Mouse (Mus musculus): ENCODE measurements around the gene Smyd1.

Gene Smyd1

DNA sequence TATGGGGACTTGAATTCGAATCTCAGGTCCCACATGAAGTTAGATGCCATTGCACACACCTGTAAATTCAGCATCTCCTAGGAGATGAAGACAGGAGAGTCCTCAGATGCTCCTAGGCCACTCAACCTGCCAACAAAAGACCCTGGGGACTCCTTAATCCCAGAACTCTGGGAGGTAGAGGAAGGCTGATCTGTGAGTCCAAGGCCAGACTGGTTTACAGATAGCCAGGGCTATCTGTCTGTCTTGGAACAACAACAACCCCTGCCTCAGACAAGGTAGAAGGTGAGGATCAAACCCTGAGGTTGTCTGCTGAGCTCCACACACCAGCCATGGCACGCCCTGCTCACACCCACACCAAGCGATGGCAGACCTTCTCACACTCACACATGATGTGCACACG lies 62.9 kb downstream of the Smyd1 start:
- no peak for DNase-seq (ENCODE audit: low spot score)

DNA sequence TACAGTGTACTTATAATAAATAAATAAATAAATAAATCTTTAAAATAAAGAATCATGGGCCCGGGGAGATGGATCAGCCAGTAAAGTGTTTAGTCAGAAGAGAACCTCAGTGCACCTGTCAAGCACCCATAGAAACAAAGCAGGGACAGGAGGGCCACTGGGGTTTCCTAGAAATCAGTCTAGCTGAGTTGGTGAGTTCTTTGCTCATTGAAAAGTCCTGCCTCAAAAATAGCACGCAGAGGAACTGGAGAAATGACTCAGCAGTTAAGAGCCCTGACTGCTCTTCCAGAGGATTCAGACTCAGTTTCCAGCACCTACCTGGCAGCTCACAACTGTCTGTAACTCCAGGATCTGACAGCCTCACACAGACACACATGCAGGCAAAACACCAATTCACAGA lies 63.5 kb downstream of the Smyd1 start:
- DNase-seq (ENCODE audit: low spot score) = no peak

DNA sequence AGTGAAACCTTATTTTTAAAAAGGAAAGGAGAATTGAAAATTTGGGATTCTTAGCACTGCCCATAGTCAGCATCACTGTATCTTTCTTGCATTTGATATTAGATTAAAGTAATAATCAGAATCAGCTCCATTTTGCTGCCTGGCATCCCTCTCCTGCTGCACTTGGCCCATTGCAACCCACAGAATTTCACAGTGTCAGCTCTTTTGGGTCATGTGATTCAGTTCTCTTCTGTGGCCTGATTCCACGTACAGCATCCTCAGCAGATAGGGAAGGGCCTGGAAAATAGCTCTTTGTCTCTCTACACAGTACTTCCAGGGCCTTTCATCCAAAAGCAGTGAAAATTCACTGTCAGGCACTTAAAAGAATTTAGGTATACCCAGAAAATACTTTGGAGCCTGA lies 64.7 kb downstream of the Smyd1 start:
- DNase-seq (ENCODE audit: low spot score) = no peak

DNA sequence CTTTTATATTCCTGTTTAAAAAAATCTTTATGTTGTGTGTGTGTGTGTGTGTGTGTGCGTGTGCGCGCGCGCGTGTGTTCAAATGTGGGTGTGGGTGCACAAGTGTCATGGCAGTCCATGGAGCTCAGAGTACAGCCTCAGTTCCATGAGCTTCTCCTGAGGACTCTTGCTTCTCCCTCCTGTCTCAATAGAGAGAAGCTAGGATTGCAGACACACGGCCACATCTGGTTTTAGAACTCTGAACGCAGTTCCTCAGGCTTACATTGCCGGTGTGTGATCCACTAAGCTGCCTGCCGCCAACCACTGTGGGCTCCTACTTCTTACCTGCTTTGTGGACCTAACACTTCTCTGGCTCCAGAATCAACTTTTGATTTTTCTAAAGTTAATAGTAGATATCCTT lies 65.9 kb downstream of the Smyd1 start:
- no peak for DNase-seq (ENCODE audit: low spot score)

DNA sequence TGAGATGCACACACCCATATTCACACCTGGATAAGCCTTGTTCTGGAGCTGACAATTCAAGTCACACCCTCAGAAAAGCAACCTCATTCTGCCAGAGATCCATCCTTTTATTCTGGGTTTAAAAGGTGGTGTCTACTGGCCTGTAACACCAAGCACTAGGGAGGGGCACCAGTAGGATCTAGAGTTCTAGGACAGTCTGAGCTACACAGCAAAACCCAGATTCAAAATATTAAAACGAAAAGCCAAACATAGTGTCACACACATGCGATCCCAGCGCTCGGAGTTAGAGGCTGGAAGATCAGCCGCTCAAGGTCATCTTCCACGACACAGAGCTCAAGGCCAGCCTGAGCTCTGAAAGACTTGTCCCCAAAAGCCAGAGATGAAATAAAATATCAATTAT lies 67.6 kb downstream of the Smyd1 start:
- no peak for DNase-seq (ENCODE audit: low spot score)

DNA sequence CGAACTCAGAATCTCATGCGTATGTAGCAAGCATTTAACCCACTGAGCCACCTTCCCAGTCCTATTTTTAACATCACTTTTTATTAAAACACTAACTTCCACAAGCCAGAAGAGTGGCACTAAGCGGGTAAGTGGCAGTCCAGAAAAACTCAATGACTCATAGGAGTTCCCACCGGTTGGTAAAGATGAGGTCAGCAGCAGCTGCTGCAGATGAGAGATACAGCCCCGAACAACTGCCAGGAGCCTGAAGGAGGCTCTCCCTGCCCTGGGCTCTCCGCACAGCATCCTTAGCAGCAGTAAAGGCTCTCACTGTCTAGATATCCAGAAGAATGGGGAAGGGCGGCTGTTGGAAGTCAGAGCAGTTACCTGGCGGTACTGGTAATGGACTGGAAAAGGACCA lies 71.1 kb downstream of the Smyd1 start:
- DNase-seq (ENCODE audit: low spot score) = no peak

DNA sequence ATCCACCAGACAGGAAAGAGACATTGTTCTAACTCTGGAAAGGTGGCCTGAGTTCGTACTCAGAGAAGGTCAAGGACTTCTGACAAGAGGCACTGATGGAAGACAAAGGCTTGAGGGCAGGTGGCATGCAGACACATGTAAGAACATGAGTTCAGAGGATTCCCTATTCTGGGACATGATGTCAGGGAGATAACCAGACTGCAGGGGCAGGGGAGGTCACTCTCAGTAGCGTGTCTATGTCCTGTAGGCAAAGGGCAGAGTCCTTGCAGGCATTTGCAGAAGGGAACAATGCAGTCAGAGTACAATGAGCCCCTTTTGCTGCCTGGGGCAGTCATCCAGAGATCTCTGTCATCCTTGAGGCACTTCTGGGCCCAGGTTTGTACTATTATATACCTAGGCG lies 72.4 kb downstream of the Smyd1 start:
- no peak for DNase-seq (ENCODE audit: low spot score)

DNA sequence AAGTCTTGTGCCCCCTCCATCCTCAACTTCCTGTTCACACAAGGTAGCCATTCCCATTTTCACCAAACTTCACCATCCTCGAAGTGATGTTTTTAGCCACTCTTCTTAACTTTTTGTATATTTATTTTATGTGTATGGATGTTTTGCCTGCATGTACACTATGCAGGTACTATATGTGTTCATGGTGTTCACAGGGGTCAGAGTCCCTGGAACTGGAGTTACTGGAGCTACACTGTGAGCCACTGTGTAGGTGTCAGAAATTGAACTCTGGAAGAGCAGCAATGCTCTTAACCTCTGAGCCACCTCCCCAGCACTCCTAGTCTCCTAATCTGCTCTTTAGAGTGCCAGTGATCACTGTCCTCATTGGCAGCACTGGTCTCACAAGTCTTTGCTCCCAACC lies 73.6 kb downstream of the Smyd1 start:
- DNase-seq (ENCODE audit: low spot score) = no peak

DNA sequence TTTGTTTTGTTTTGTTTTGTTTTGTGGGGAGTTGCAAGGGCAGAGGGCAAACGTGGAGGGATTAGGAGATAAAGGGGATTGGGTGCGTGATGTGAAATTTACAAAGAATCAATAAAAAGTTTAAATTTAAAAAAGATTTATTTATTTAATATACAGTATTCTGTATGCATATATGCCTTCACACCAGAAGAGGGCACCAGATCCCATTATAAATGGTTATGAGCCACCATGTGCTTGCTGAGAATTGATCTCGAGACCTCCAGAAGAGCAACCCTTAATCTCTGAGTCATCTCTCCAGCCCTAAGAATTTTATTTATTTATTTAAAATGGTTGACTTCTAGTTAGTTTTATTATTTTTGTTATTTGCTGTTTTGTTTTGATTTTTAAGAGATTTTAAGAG lies 78.8 kb downstream of the Smyd1 start:
- DNase-seq (ENCODE audit: low spot score) = no peak

DNA sequence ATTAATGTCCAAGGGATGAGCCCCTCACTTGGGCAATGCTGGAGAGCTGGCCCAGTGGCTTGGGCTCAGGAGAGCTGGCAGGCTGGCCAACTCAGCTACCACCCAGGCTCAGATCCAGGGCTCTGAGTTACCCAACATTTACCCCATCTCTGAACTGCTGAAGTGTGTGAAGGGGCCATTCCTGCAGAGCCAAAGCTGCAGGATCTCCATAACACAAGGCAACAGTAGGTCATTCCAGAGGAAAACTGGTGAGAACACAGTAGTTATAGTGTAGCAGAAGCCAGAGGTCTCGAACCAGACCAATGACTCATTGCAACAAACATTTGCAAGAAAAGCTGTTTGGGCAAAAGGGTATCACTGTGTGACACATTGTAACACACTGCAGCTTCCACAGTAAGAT lies 79.2 kb downstream of the Smyd1 start:
- DNase-seq (ENCODE audit: low spot score) = no peak

DNA sequence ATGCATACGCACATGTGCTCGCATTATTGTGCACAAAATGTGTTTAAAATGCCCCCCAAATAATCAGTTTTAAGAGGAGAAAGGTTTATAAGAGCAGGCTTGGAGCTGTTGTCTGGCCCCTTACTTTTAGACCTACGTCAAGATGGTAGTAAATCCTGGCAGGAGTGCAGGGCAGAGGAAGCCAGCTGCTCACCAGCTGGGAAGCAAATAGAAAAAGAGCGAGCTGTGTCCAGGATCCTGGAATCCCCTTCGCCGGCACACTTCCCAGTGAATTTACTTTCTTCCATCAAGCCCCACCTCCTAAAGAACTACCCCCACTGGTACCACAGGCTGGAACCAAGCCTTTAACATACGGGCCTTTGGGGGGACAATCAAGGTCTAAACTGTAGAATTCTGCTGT lies 81.2 kb downstream of the Smyd1 start:
- no peak for DNase-seq (ENCODE audit: low spot score)

DNA sequence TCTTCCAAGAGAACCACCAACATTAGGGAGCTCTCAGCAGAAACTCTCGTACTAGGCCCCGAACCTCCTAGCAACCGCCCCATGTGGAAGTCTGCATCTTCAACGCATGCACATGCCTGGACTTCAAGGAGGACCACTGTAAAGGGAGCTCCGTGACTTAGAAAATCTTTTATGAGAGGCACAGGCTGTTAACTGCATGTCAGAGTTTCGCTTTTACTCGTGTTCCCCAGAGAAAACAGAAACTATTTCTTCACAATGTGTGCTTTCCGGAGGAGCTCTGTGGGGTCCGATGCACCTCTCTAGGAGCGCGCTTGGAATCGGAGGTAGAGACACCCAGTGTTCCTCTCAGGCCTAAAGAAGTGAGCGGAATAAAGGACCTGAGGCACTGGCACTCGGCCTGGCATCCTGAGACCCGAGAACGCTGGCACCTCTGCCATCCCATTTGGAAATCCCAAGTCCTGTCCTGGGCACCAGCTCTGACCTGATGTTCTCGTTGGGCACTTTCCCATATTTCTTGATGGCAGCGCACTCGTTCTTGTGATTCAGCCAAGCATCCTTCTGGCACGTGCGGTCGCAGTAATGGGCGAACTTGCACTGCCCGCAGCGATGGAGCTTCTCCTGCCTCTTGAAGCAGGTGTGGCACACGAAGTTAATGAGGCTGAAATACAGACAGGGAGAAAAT lies 82.8 kb downstream of the Smyd1 start:
- DNase-seq (ENCODE audit: low spot score) = no peak

DNA sequence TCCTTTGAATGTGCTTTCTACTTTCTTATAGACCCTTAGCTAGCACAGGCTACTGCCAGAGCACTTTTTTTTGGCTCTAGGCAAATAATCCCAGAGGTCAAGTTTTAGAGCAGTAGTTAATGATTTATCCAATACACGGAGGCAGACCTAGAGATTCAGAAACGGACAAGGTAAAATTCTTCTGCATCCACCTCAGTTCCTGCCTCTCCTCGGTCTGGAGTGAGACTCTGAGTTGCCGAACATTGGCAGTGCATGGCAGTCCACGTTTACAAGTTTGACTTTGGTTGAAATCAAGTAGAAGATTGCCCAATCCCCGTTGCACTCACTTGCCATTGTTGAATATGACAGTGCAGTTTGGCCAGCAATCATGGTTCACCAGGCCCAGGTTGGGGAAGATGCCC lies 85.0 kb downstream of the Smyd1 start:
- DNase-seq (ENCODE audit: low spot score) = no peak

DNA sequence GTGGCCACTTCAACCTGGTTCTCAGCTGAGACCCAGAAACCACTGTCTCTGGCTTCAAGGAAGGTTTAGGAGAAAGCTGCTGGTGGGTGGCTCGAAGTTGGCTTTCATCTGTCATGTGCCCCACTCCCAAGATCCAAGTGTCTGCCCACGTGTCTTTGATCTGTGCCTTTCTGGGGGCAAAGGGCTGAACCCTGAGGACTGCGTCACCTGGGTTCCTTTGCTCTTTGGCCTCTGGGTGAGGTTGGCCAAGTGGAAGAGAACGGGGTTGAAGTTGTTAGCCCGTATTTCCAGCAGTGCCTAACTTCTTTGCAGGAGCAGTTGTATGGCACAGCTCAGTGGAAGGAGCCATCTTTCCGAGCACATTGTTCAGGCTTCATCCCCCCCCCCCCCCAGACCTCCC lies 85.5 kb downstream of the Smyd1 start:
- no peak for DNase-seq (ENCODE audit: low spot score)

DNA sequence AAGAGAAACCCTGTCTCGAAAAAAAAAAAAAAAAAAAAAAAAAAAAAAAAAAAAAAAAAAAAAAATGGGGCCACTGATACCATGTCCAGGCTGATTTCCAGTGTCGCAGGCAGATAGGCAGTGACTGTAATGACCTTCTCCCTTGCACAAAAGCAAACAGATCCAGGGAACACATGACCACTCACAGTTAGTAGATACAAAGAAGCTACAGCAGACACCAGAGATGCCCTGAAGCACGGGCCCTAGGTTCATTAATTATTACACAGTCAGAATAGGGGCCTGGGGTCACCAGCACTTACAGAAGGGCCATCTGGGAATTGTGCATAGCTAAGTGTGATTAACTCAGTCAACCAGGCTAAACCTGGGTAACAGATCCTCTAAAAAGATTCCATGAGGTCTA lies 86.1 kb downstream of the Smyd1 start:
- no peak for DNase-seq (ENCODE audit: low spot score)

DNA sequence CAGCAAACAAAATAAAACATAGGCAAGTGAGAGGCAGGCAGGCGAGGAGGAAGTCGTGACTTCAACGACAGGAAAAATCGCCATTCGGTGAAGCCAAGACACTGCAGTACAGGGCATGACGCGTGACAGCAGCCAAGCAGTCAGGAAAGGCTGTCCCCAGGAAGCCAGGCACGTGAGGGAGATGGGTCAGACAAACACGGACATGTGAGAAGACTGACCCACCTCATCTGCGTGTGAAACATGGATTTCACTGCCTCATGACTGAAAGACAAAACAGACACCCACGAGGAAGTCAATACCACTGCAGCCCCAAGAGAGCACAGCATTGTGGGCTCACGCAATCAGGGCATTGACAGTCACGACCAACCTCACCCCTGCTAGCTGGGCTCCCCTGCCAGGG lies 86.9 kb downstream of the Smyd1 start:
- no peak for DNase-seq (ENCODE audit: low spot score)

DNA sequence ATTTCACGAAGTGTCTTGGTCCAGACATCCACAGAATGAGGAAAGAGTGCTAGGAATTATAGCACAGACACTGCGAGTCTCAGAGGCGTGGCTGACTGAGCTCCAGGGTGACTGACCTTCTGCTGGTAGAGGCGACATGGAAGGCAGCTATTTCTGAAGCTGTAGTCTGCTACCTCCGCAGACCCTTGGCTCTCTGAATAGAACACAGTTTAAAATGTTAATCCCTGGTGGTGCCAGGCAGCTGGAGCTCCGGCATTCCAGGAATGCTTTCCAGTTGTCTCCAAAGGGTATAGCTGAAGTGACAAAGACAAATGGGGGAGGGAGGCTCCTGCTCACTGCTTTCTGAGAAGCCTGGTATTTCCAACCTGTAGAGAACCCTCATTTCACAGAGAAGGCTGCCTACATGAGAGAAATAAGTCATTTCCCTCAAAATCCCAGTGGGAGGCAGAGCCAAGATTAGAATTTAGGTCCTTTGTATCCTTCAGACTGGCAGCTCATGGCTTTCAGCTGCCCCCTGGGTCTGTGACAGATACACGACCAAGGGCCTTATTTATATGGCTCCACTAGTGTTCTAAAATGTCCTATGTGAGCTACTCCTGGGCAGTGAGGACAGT lies 94.8 kb downstream of the Smyd1 start:
- DNase-seq (ENCODE audit: low spot score) = no peak

DNA sequence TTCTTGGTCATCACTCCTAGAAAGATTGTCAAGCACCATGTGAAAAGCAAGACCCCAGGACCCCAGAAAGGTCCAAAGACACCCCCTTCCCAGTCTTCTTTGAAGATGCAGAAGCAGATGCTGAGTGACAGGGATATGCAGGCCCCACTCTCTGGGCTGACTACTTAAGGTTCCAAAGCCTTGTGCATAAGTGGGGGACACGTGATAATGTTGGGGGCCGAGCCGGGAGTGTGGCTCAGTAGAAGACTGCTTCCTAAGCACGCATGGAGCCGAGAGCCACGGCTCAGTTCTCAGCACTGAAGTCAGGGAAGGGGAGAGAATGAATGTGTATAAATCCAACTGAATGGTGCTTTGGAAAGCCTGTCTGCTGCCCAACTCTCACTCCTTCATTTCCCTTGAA lies 95.5 kb downstream of the Smyd1 start:
- DNase-seq (ENCODE audit: low spot score) = no peak

DNA sequence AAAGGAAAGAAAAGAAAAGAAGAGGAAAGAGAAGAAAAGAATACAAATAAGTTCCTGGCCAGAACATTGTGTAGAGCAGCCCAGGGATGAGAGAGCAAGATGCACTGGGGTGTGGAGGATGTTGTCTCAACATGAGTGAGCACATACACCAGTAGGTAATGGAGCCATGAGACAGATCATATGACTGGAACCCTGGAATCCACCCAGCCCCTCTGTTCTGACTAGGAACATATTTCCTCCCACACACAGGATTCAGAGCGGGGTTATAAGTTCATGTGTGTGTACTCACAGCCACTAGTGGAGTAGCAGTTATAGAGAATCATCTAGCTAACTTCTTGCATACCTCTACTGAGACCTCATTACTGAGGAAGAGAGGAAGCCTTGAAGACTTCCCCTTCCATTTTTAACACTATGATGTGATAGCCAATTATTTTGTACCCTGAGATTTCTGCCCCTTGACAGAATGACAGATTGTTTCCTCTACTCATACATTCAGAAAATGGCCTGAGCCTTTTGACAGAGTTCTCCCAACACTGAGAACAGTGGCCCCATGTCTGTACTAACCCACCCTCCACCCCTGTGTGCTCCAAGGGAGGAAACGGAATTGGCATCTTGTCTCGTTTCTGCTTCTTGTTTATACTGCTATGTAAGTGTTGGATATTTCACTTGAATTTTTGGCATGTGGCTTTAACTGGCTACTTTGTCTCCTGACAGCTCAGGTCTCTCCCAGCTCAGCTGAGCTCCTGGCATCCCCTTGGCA lies 97.7 kb downstream of the Smyd1 start:
- DNase-seq (ENCODE audit: low spot score) = no peak

DNA sequence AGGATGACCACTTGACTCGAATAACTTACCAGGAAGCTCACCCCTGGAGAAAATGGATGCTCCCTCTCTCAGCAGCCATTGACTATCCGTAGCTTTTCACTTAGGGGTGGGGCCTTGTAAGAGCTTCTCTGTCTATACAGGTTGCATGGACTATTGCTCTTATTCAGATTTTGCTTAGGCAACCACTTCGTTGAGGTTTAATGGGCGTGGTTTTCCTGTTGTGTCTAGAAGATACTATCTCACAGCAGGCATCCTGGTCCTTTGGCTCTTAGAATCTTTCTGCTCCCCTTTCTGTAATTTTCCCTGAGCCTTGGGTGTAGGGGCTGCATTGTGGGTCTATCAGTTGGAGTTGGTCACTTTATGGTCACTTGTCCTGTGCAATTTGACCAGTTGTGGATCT lies 100.5 kb downstream of the Smyd1 start:
- no peak for DNase-seq (ENCODE audit: low spot score)

DNA sequence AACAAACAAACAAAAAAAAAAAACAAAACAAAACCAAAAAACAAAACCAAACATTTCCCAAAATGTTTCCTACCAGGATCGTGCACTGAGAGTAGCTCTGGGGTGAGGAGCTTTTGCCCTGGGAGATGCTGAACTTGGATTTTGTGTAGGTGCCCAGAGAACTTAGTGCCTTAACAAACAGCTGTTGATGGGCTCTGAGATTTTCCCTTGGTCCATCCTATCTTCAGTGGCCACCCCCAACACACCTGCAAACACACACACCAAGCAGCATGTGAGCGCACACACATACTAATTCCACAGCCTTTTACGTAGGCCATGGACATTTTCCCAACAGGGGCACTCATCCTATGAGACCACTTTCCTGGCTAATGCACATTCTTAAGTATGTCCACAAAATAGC lies 109.6 kb downstream of the Smyd1 start:
- no peak for DNase-seq (ENCODE audit: low spot score)

DNA sequence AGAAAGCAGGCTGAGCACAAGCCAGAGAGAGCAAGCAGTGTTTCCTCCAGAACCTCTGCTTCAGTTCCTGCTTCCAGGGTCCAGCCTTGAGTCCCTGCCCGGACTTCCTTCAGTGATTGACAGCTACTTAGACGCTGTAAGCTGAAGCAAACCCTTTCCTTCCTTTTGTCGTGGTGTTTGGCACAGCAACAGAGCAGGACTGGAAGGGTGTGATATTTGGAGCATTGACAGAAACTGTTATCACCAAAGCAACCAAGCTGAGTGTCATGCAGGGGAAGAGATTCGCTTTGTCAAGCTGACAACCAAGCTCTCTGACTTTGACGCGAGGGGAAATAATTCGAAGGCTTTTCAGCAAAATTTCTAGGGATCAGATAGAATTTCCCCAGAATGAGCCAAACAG lies 110.1 kb downstream of the Smyd1 start:
- no peak for DNase-seq (ENCODE audit: low spot score)

DNA sequence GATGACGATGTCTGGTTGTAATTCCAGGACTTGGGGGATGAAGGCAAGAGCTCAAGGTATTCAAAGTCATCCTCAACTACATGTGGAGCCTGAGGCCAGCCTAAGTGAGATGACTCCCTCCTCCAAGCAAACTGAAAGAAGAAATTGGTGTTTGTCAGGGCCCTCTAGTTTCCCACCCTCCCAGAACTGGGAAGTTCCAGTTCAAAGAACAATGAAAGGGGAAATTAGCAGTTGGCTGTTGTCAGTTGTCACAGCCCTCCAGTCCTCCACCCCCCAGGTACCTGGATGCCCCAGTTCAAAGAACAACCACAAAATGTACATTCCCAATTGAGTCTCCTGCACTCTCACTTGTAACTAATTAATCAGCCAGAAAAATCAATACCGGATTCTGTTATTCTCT lies 113.3 kb downstream of the Smyd1 start:
- DNase-seq (ENCODE audit: low spot score) = no peak

DNA sequence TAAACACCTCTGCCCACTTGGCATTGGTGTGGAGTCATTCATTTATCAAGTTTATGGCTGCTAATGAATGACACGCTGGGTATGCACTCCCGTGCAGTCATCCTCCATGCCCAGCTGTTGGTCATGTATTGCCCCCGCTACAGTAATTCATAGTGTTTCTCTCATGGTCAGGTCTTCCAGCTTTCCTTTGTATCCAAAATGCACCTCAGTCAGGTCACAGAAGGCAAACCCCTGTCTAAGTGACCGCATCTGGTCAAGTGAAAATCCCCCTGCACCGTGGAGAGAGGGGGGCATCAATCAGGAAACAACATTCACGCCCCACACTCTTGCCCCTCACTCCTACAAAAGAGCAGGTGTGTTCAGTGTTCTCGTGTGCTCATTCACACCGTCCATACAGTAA lies 117.9 kb downstream of the Smyd1 start:
- DNase-seq (ENCODE audit: low spot score) = no peak
